Comparison of ENCODE assay signal across 7 mouse cellular contexts in the genomic region with DNA sequence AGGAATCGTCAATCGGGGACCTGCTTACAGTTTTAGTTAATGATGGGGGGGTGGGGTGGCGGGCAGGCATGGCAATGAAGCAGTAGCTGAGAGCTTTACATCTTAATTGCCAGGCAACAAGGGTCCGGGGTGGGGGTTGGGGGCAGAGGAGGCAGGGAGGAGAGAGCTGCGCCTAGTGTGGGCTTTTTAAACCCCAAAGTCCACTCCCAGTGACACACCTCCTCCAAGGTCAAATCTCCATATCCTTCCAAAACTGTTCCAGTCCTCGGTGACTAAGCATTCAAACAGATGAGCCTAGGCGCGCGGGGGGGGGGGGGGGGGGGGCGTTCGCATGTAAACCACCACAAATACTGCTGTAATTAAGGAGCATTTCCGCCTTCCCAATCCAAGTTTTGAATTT. TPM values are rescaled to one million over a fixed set of nuclear protein-coding genes. Genes with fewer than 3 reads are reported as not detected.
DNase-seq lines count a peak whose midpoint lies in the region; ATAC-seq and TF ChIP-seq lines count a peak whose summit lies in the region.

No protein-coding gene starts in this region.

- peak overlapping the region; percentile 45 for H3K4me2 ChIP-seq in embryonic facial prominence, embryonic 11.5 days (ENCODE audit: low read depth, low read length)
- H3K4me2 ChIP-seq in heart, postnatal 0 days (ENCODE audit: low read depth, low read length): peak overlapping the region; percentile 83
- H3K4me2 ChIP-seq in neural tube, embryonic 14.5 days (ENCODE audit: low read depth, low read length): peak overlapping the region; percentile 53

- H3K27ac ChIP-seq in embryonic facial prominence, embryonic 11.5 days (replicated peaks; ENCODE audit: low read depth, low read length): peak overlapping the region; percentile 78; the same call in 1 of the 2 replicates
- H3K27ac ChIP-seq in heart, postnatal 0 days (ENCODE audit: low read depth): peak overlapping the region; percentile 95
- H3K27ac ChIP-seq in neural tube, embryonic 14.5 days (ENCODE audit: low read depth, low read length): peak overlapping the region; percentile 83

- no peak for TF ChIP-seq CTCF in heart, postnatal 0 days (IDR thresholded peaks at IDR 0.05; ENCODE audit: low read depth)

- peak overlapping the region; percentile 76 for H3K4me3 ChIP-seq in embryonic facial prominence, embryonic 11.5 days (ENCODE audit: low read depth, low read length)
- H3K4me3 ChIP-seq in heart, postnatal 0 days (ENCODE audit: low read depth, low read length): peak overlapping the region; percentile 98
- peak overlapping the region; percentile 86 for H3K4me3 ChIP-seq in neural tube, embryonic 14.5 days (ENCODE audit: low read depth, low read length)

- peak; percentile 53 to 67 for DNase-seq in right cerebral cortex, postnatal 10 days (ENCODE audit: low spot score in 2 of 2)
- no peak for DNase-seq in right cerebral cortex, adult 18-20 months
- DNase-seq in embryonic facial prominence, embryonic 11.5 days (ENCODE audit: low spot score): no peak
- DNase-seq in heart, postnatal 0 days (ENCODE audit: low spot score): peak; percentile 8
- DNase-seq in liver: peak; percentile 8
- no peak for DNase-seq in urinary bladder, postnatal 25 days (ENCODE audit: low spot score)

- TF ChIP-seq EP300 in heart, postnatal 0 days (IDR thresholded peaks at IDR 0.05; ENCODE audit: low read depth): no peak

- H3K4me1 ChIP-seq in embryonic facial prominence, embryonic 11.5 days (ENCODE audit: control insufficient read depth, insufficient read depth, low read length): no peaks in the 10 kb centered on the region
- H3K4me1 ChIP-seq in heart, postnatal 0 days (ENCODE audit: control insufficient read depth, insufficient read depth): peaks cover 4% of the 10 kb centered on the region
- no peaks in the 10 kb centered on the region for H3K4me1 ChIP-seq in neural tube, embryonic 14.5 days (ENCODE audit: control insufficient read depth, insufficient read depth, low read length)

- H3K9ac ChIP-seq in embryonic facial prominence, embryonic 11.5 days (replicated peaks; ENCODE audit: low read length): peak overlapping the region; percentile 67
- H3K9ac ChIP-seq in heart, postnatal 0 days (replicated peaks; ENCODE audit: low read depth, low read length): peak overlapping the region; percentile 92
- peak overlapping the region; percentile 88 for H3K9ac ChIP-seq in neural tube, embryonic 14.5 days (replicated peaks; ENCODE audit: low read depth, low read length)

- 34% methylated on average over 7 of the region's 12 CpGs for WGBS in embryonic facial prominence, embryonic 11.5 days
- WGBS in heart, postnatal 0 days: 29% methylated on average over 9 of the region's 12 CpGs
- WGBS in neural tube, embryonic 14.5 days: 16% methylated on average over 9 of the region's 12 CpGs

- H3K36me3 ChIP-seq in embryonic facial prominence, embryonic 11.5 days (replicated peaks; ENCODE audit: control insufficient read depth, insufficient read depth, low read depth, low read length): no peaks in the 10 kb centered on the region
- peaks cover 9% of the 10 kb centered on the region for H3K36me3 ChIP-seq in heart, postnatal 0 days (replicated peaks; ENCODE audit: control insufficient read depth, insufficient read depth, low read length)
- peaks cover 4% of the 10 kb centered on the region; the same call in 1 of the 2 replicates for H3K36me3 ChIP-seq in neural tube, embryonic 14.5 days (ENCODE audit: control insufficient read depth, insufficient read depth, low read length)

- H3K27me3 ChIP-seq in embryonic facial prominence, embryonic 11.5 days (ENCODE audit: control insufficient read depth, insufficient read depth, low read length): no peaks in the 10 kb centered on the region
- no peaks in the 10 kb centered on the region for H3K27me3 ChIP-seq in heart, postnatal 0 days (ENCODE audit: control insufficient read depth, insufficient read depth, low read length)
- H3K27me3 ChIP-seq in neural tube, embryonic 14.5 days (ENCODE audit: control insufficient read depth, insufficient read depth, low read length): no peaks in the 10 kb centered on the region

- no peaks in the 10 kb centered on the region for H3K9me3 ChIP-seq in embryonic facial prominence, embryonic 11.5 days (replicated peaks; ENCODE audit: control insufficient read depth, low read length)
- H3K9me3 ChIP-seq in heart, postnatal 0 days (replicated peaks; ENCODE audit: control insufficient read depth, low read length): no peaks in the 10 kb centered on the region
- H3K9me3 ChIP-seq in neural tube, embryonic 14.5 days (ENCODE audit: control insufficient read depth, low read length): no peaks in the 10 kb centered on the region

- ATAC-seq in embryonic facial prominence, embryonic 11.5 days (replicated peaks; ENCODE audit: insufficient number of reproducible peaks, low FRiP score, low TSS enrichment, low read depth): peak; percentile 29
- ATAC-seq in heart, postnatal 0 days (ENCODE audit: insufficient read depth, low read depth): peak; percentile 52; the same call in 1 of the 2 replicates
- peak; percentile 36 for ATAC-seq in neural tube, embryonic 14.5 days (ENCODE audit: low read depth)

RNA-seq across cellular contexts. Expression of a gene that starts 0.5 kb away (rescaled TPM):
- 282 and 305 TPM in 2 replicates for polyA plus RNA-seq in embryonic facial prominence, embryonic 11.5 days (2014; fragmentation: Nextera tagmentation; extraction: Ambion mirVana)
- 81.4 and 119 TPM in 2 replicates for total RNA-seq in heart, postnatal 0 days (2014; rRNA removed; ENCODE audit: low replicate concordance)
- 232 and 239 TPM in 2 replicates for polyA plus RNA-seq in heart, postnatal 0 days (2015; fragmentation: Nextera tagmentation; extraction: Ambion mirVana)
- polyA plus RNA-seq in neural tube, embryonic 14.5 days (2014; fragmentation: Nextera tagmentation; extraction: Ambion mirVana): 210 and 242 TPM in 2 replicates

RNA-seq across cellular contexts. Expression of a gene that starts 37.3 kb away (rescaled TPM):
- polyA plus RNA-seq in embryonic facial prominence, embryonic 11.5 days (2014; fragmentation: Nextera tagmentation; extraction: Ambion mirVana): 743 and 805 TPM in 2 replicates
- 94.8 and 128 TPM in 2 replicates for total RNA-seq in heart, postnatal 0 days (2014; rRNA removed; ENCODE audit: low replicate concordance)
- polyA plus RNA-seq in heart, postnatal 0 days (2015; fragmentation: Nextera tagmentation; extraction: Ambion mirVana): 487 and 507 TPM in 2 replicates
- 542 and 609 TPM in 2 replicates for polyA plus RNA-seq in neural tube, embryonic 14.5 days (2014; fragmentation: Nextera tagmentation; extraction: Ambion mirVana)

Comparison
In these comparisons a context has a peak if more than half of its experiments do, and no peak if none do; other contexts are left out.
1. DNase-seq: peak in right cerebral cortex, postnatal 10 days (2 of 2), heart, postnatal 0 days (single experiment) and liver (single experiment); none in right cerebral cortex, adult 18-20 months (single experiment), embryonic facial prominence, embryonic 11.5 days (single experiment) and urinary bladder, postnatal 25 days (single experiment).
2. Peak in every context shown above with its lines, with median percentiles within 50 percentile points of each other: ATAC-seq, H3K27ac ChIP-seq, H3K4me2 ChIP-seq, H3K4me3 ChIP-seq and H3K9ac ChIP-seq.